Mouse (Mus musculus) A20 (cell line): ENCODE measurements around the gene Txnip.
"Not testable (repeated sequence)": the region's sequence is repeated elsewhere in the genome, so short reads cannot be mapped to it uniquely, and the experiment has no call there.

Experiments
- DNase-seq: peaks from one replicate; pipeline ENCODE4 v3.0.0-alpha.2; 2011; ENCODE audit warnings: low read depth, low spot score

The Txnip gene

DNA sequence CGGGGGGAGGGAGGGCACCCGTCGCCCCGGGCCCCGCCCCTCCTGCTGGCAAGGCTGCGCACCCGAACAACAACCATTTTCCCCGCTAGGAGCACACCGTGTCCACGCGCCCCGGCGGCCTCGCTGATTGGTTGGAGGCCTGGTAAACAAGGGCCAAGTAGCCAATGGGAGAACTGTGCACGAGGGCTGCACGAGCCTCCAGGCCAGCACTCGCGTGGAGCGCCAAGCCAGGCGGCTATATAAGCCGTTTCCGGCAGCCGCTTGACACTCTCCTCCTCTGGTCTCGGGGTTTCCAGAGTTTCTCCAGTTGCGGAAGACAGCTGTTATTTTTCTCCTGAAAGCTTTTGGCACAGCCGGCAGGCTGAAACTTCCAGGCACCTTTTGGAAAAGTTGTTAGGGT lies at the start of gene Txnip:
Gene Txnip, plus strand, starts transcription at position 264 of the 400 bp plus-strand sequence.
- DNase-seq = peak; percentile 100

DNA sequence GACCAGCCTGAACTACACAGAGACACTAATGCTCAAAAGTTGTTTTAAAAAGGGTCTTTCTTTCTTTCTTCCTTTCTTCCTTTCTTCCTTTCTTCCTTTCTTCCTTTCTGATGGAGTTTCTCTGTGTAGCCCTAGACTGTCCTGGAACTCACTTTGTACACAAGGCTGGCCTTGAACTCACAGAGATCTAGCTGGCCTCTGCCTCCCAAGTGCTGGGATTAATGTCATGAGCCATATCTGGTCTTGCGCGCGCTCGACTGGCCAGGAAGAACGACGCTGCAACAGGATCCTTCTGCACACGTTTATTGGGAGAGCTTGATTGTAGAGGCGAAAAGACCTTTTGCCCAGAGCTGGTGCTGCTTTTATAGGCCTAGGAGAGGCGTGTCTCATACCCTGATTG lies 49.8 kb upstream of the Txnip start:
- not testable (repeated sequence) for DNase-seq

DNA sequence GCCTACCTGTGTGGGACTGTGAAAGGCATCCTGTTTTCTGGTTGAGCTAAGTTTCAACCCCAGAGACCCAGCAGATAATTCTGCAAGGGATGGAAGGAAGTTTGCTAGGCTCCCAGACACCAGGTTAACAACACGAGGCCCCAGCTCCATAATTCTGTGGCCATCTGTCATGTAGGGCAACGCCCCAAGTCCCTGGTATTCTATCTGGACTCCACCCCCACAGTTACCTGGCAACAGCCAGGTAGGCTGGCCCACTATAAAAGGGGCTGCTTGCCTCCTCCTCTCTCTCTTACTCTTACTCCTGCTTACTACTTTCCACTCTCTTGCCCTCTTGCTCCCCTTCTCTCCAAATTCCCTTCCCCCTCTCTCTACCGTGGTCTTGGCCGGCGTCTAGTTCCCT lies 37.6 kb upstream of the Txnip start:
- DNase-seq = no peak

DNA sequence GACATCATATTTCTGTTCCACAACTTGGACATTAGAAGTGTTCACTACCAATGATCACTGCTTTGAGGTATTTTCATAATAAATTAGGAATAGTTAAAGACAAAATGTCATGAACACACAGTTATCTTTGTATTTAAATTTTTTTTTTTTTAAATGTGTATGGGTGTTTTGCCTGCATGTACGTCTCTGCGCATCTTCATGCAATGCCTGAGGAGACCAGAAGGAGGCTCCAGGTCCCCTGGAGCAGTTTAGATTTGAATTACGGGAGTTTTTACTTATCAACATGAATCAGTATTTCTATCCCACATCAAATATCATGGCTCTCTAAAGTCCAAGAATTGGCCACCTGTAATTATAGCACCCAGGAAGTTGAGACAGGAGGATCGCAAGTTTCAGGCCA lies 35.6 kb upstream of the Txnip start:
- peak; percentile 60 for DNase-seq

GRCm38 (mm10) chr3:96524028-96524810 lies 33.5 kb upstream of the Txnip start:
- DNase-seq = no peak

DNA sequence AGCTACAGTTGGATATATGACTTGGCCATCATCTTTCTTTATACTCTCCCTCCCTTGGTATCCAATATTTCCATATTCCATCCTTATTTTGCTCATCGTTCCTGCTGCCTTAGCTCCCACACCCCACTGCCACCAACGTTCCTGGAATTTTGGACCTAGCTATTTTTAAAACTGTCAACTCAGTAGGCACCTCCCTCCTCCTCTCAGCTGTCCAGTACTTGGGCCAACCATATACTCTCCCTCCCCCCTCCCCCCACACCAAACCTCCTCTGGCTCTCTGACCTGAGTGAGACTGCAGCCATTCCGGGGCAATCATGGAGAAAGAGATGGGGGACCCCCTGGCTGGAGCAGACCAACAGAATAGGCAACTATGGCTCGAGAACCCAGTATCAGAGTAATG lies 32.8 kb upstream of the Txnip start, which contains the start of gene Hfe2:
Gene Hfe2, plus strand, starts transcription at position 259 of the 400 bp plus-strand sequence.
- DNase-seq = no peak

GRCm38 (mm10) chr3:96526013-96526762 lies 31.6 kb upstream of the Txnip start:
- no peak for DNase-seq

DNA sequence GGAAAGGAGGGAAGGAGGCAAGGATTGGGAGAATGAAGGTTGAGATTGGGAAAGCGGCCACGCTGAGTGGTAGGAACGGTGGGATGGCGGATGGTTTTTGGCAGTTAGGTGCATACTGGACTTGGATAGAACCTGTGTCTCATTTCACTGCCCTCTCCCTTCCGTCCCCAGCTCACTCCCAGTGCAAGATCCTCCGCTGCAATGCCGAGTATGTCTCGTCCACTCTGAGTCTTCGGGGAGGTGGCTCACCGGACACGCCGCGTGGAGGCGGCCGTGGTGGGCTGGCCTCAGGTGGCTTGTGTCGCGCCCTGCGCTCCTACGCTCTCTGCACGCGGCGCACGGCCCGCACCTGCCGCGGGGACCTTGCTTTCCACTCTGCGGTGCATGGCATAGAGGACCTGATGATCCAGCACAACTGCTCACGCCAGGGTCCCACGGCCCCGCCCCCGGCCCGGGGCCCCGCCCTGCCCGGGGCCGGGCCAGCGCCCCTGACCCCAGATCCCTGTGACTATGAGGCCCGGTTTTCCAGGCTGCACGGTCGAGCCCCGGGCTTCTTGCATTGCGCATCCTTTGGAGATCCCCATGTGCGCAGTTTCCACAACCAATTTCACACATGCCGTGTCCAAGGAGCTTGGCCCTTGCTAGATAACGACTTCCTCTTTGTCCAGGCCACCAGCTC lies 30.8 kb upstream of the Txnip start:
- DNase-seq = no peak

GRCm38 (mm10) chr3:96528506-96528905 lies 29.3 kb upstream of the Txnip start:
- DNase-seq = no peak

DNA sequence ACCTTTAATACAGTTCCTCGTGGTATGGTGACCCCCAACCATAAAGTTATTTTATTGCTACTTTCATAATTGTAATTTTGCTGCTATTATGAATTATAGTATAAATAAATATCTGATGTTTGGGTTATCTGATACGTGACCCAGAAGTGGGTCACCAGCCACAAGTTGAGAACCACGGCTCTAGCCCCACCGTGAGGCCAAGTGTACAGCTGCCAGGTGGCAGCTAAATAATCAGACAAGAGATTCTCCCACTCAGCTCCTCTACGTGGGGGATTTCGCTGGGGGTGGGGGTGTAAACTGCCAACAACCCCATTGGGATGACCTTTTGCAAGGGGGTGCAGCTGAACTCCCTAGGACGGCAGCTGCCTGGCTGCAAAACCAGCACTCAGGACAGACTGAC lies 25.7 kb upstream of the Txnip start:
- DNase-seq = no peak

- DNase-seq = peak; percentile 22
Observed at GRCm38 (mm10) chr3:96534300-96534699, 23.5 kb upstream of the Txnip start.

DNA sequence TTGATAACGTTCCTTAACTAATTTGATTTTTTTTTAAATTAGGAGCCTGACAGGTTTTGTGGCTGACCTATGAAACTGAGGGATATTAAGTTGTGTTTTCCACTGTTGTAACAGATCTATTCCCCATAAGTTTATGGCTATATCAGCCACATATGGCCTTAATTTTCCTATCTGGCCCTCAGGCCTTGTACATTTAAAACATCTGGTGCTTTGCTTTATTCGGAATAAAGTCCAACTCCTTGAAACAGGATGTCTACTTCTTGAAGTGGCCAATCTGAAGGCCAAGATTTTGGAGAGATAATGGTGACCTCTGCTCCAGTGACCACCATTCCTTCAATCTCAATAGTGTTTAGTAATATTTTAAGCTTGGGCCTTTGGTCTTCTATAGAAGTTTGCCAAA lies 18.4 kb upstream of the Txnip start:
- no peak for DNase-seq

DNA sequence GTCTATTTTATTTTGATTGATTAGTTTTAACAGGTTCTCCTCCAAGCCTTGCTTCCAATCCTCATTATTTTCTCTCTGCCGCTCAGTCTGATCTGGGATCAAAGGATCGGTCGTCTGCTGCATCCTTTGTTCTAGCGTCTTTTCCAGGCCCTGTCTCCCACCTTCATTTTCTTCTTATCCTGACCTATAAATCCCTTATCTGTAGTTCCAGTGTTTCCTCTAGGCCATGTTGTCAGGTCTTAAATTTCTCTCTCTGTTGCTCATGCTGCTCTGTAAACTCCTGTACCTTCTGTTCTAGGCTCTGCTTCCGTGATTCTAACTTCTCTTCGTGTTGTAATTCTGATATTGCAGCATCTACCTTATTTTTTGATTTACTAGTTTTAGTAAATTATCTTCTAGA lies 17.0 kb upstream of the Txnip start:
- DNase-seq = no peak

GRCm38 (mm10) chr3:96541328-96542078 lies 16.3 kb upstream of the Txnip start:
- DNase-seq = peak; percentile 58

- no peak for DNase-seq
Observed at GRCm38 (mm10) chr3:96542554-96542953, 15.2 kb upstream of the Txnip start.

DNA sequence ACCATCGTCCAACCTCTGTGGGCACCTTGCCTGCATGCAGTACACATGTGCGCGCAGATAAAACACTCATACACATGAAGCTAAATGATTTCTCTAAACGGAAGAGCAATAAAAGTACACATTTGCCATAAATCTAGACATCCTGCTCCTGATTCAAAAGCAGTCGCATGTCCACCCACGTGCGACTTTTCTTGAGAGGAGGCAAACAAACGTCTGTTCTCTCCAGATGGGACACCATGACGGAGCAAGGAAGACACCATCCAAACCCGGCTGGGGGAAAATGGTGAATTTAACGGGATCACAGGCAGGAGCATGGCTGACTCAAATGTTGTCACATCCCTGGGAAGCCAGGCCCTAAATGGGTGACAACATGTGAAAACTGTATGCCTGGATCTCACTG lies 14.4 kb upstream of the Txnip start:
- no peak for DNase-seq

DNA sequence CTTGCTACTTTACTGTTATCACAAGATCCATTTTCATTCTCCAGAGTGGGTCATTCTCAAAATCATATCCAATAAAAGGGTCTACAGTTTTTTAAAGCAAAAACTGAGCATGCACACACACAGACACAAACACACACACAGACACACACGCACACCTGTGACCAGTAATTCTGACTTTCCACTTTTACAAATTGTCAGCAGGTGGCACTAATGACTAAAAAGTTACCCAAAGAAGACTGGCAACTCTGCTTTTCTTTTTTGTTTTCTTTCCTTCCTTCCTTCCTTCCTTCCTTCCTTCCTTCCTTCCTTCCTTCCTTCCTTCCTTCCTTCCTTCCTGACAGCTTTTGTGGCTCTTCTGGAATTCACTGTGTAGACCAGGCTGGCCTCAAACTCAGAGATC lies 12.2 kb upstream of the Txnip start:
- peak; percentile 30 for DNase-seq

- no peak for DNase-seq
Observed at GRCm38 (mm10) chr3:96546880-96547279, 10.9 kb upstream of the Txnip start.

GRCm38 (mm10) chr3:96547389-96547960 lies 10.3 kb upstream of the Txnip start:
- peak; percentile 77 for DNase-seq

DNA sequence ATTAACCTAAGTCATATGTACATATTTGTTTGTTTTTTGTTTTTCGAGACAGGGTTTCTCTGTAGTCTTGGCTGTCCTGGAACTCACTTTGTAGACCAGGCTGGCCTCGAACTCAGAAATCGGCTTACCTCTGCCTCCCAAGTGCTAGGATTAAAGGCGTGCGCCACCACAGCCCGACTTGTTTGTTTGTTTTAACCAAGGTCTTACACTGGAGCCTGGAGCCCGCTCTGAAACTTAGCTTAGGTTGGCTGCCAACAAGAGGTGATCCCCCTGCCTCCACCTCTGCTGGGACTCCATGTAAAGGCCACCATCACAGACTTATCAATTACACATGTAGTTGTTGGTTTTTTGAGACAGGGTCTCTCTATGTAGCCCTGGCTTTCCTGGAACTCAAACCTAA lies 8.9 kb upstream of the Txnip start:
- DNase-seq = no peak

GRCm38 (mm10) chr3:96549346-96549745 lies 8.4 kb upstream of the Txnip start:
- no peak for DNase-seq
